Mouse (Mus musculus) CD4-positive, CD25-positive, alpha-beta regulatory T cell, adult 2 months (primary cell): Measurements from ENCODE around the gene Hist1h2be.

Experiments
- DNase-seq: peaks from one replicate; pipeline ENCODE4 v3.0.0-alpha.2; 2012; ENCODE audit warnings: low read depth, low spot score

Gene Hist1h2be

GRCm38 (mm10) chr13:23620733-23621531 lies at the start of gene Hist1h2be:
Hist1h2be (minus strand) TSS chr13:23621124.
- DNase-seq = peak; percentile 92

GRCm38 (mm10) chr13:23662536-23662935 lies 41.6 kb upstream of the Hist1h2be start:
- DNase-seq = no peak

- no peak for DNase-seq
Observed at GRCm38 (mm10) chr13:23659636-23660366, 38.9 kb upstream of the Hist1h2be start.

- DNase-seq = peak; percentile 37
Observed at GRCm38 (mm10) chr13:23630653-23631052, 9.7 kb upstream of the Hist1h2be start.

- peak; percentile 27 for DNase-seq
Observed at GRCm38 (mm10) chr13:23622861-23623450, 2.0 kb upstream of the Hist1h2be start.

- DNase-seq = peak; percentile 85
Observed at GRCm38 (mm10) chr13:23622175-23622671, 1.3 kb upstream of the Hist1h2be start, which contains the start of gene Hist1h1e. Hist1h1e (minus strand) TSS chr13:23622558.

GRCm38 (mm10) chr13:23621532-23622174 lies 729 bp upstream of the Hist1h2be start:
- peak; percentile 90 for DNase-seq

GRCm38 (mm10) chr13:23620056-23620732 lies 730 bp downstream of the Hist1h2be start:
- peak; percentile 18 for DNase-seq

- no peak for DNase-seq
Observed at GRCm38 (mm10) chr13:23611638-23612037, 9.3 kb downstream of the Hist1h2be start.

GRCm38 (mm10) chr13:23610393-23610792 lies 10.5 kb downstream of the Hist1h2be start:
- no peak for DNase-seq

GRCm38 (mm10) chr13:23609844-23610243 lies 11.1 kb downstream of the Hist1h2be start:
- no peak for DNase-seq

GRCm38 (mm10) chr13:23609209-23609608 lies 11.7 kb downstream of the Hist1h2be start:
- no peak for DNase-seq

- DNase-seq = no peak
Observed at GRCm38 (mm10) chr13:23605052-23605451, 15.9 kb downstream of the Hist1h2be start.

GRCm38 (mm10) chr13:23604452-23604851 lies 16.5 kb downstream of the Hist1h2be start:
- no peak for DNase-seq

GRCm38 (mm10) chr13:23603182-23603699 lies 17.7 kb downstream of the Hist1h2be start:
- no peak for DNase-seq

- DNase-seq = peak; percentile 90
Observed at GRCm38 (mm10) chr13:23597957-23598356, 23.0 kb downstream of the Hist1h2be start.

- no peak for DNase-seq
Observed at GRCm38 (mm10) chr13:23595622-23596372, 25.1 kb downstream of the Hist1h2be start.

GRCm38 (mm10) chr13:23595185-23595584 lies 25.7 kb downstream of the Hist1h2be start:
- no peak for DNase-seq

GRCm38 (mm10) chr13:23593051-23593770 lies 27.7 kb downstream of the Hist1h2be start:
- DNase-seq = no peak
